Mouse (Mus musculus) layer of hippocampus, postnatal 14 days (tissue): Measurements from ENCODE around the gene AI467606. TPM values are rescaled to one million over a fixed set of nuclear protein-coding genes. Genes with fewer than 3 reads are reported as not detected.

ENCODE experiments used
- DNase-seq, 2 experiments: peaks; one replicate each; pipeline ENCODE4 v3.0.0; 2021 to 2022; ENCODE audit warnings: low spot score in 2 of 2, mixed read lengths in 1 of 2
- total RNA-seq, 2 experiments: library from RNA; stranded (reverse); gene quantifications; 2 replicates each; pipeline ENCODE4 v1.2.3; 2021

AI467606 gene
- total RNA-seq, 2 experiments from 2014 or later, result 1.1 to 2.7 TPM

- DNase-seq, result no peak
These were observed 725 bp upstream of the AI467606 start for GRCm38 (mm10) chr7:127090154-127091113.

- DNase-seq, result no peak
These were observed 2.8 kb downstream of the AI467606 start for GRCm38 (mm10) chr7:127093914-127094313.

GRCm38 (mm10) chr7:127096456-127096855, 5.3 kb downstream of the AI467606 start:
- DNase-seq, result no peak

GRCm38 (mm10) chr7:127098521-127098920, 7.4 kb downstream of the AI467606 start:
- no peak for DNase-seq

GRCm38 (mm10) chr7:127098950-127099349, 7.8 kb downstream of the AI467606 start:
- DNase-seq, result no peak

GRCm38 (mm10) chr7:127099528-127099927, 8.4 kb downstream of the AI467606 start:
- no peak for DNase-seq

- DNase-seq, result no peak
These were observed 10.4 kb downstream of the AI467606 start for GRCm38 (mm10) chr7:127101451-127102016.

- no peak for DNase-seq
These were observed 11.0 kb downstream of the AI467606 start for GRCm38 (mm10) chr7:127102148-127102547.

GRCm38 (mm10) chr7:127103960-127104359, 12.8 kb downstream of the AI467606 start:
- DNase-seq, result no peak

GRCm38 (mm10) chr7:127104560-127105332, 13.6 kb downstream of the AI467606 start:
- peak; percentile 76 to 87 for DNase-seq

GRCm38 (mm10) chr7:127105551-127105950, 14.4 kb downstream of the AI467606 start:
- DNase-seq, result no peak

- DNase-seq, result peak; percentile 74 to 86
These were observed 19.3 kb downstream of the AI467606 start for GRCm38 (mm10) chr7:127110239-127111007.

- DNase-seq, result peak in 1 of 2 experiments; percentile 49
These were observed 20.3 kb downstream of the AI467606 start for GRCm38 (mm10) chr7:127111461-127111860.

- DNase-seq, result no peak
These were observed 21.2 kb downstream of the AI467606 start for GRCm38 (mm10) chr7:127112251-127112841.

GRCm38 (mm10) chr7:127112921-127113597, 21.9 kb downstream of the AI467606 start:
- DNase-seq, result no peak

- DNase-seq, result no peak
These were observed 22.6 kb downstream of the AI467606 start for GRCm38 (mm10) chr7:127113614-127114259.

- no peak for DNase-seq
These were observed 23.8 kb downstream of the AI467606 start for GRCm38 (mm10) chr7:127114920-127115319.

GRCm38 (mm10) chr7:127116331-127116935, 25.3 kb downstream of the AI467606 start:
- DNase-seq, result peak; percentile 28 to 46

- DNase-seq, result no peak
These were observed 26.8 kb downstream of the AI467606 start for GRCm38 (mm10) chr7:127117948-127118347.
